Mouse (Mus musculus) megakaryocyte, adult 5-6 weeks (primary cell): ENCODE results near the gene Alyref. TPM values are rescaled to one million over a fixed set of nuclear protein-coding genes. Genes with fewer than 3 reads are reported as not detected.

Source experiments
- ATAC-seq: 2 replicates; pipeline ENCODE4 v1.8.0; 2016; ENCODE audit warnings: mild to moderate bottlenecking, inconsistent platforms; ENCODE audit not compliant: poor library complexity, severe bottlenecking
- total RNA-seq, 2 experiments: library from RNA; stranded (forward) in 1 of 2; stranded (reverse) in 1 of 2; fragments of 153-499, 151-499 nt in 1 of 2; fragments of 221-1000, 200-1000 nt in 1 of 2; gene quantifications; 2 replicates each; pipeline versions ENCODE4 v1.2.3 to v1.2.4; 2015 to 2017

Gene Alyref
- total RNA-seq (2015) (143 and 149 TPM in 2 replicates), total RNA-seq (2017) (171 and 196 TPM in 2 replicates)

- peak; percentile 95 for ATAC-seq
These were observed at the start of gene Alyref, which contains the start of gene Anapc11 for GRCm38 (mm10) chr11:120598283-120598989. Gene Alyref, minus strand, starts transcription at chr11:120598365. Gene Anapc11, plus strand, starts transcription at chr11:120598421.

GRCm38 (mm10) chr11:120647047-120647830, 49.1 kb upstream of the Alyref start:
- ATAC-seq = no peak

GRCm38 (mm10) chr11:120643601-120643987, 45.4 kb upstream of the Alyref start, which contains the start of gene Pycr1:
Gene Pycr1, minus strand, starts transcription at chr11:120643769.
- ATAC-seq = peak; percentile 96

GRCm38 (mm10) chr11:120642939-120643600, 44.9 kb upstream of the Alyref start:
- ATAC-seq = peak; percentile 30

GRCm38 (mm10) chr11:120641869-120642268, 43.7 kb upstream of the Alyref start:
- ATAC-seq = peak; percentile 36

- ATAC-seq = no peak
These were observed 43.1 kb upstream of the Alyref start for GRCm38 (mm10) chr11:120641255-120641654.

GRCm38 (mm10) chr11:120634810-120635209, 36.6 kb upstream of the Alyref start:
- ATAC-seq = no peak

- ATAC-seq = peak; percentile 29
These were observed 35.6 kb upstream of the Alyref start, which contains the start of gene Mafg for GRCm38 (mm10) chr11:120633520-120634343. Gene Mafg, minus strand, starts transcription at chr11:120633600.

GRCm38 (mm10) chr11:120632559-120633519, 34.7 kb upstream of the Alyref start:
- ATAC-seq = peak; percentile 25

- no peak for ATAC-seq
These were observed 33.7 kb upstream of the Alyref start for GRCm38 (mm10) chr11:120631726-120632448.

- ATAC-seq = no peak
These were observed 32.9 kb upstream of the Alyref start for GRCm38 (mm10) chr11:120630881-120631725.

GRCm38 (mm10) chr11:120630401-120630871, 32.3 kb upstream of the Alyref start:
- ATAC-seq = peak; percentile 53

- peak; percentile 3; the same call in 1 of the 2 replicates for ATAC-seq
These were observed 31.7 kb upstream of the Alyref start for GRCm38 (mm10) chr11:120629911-120630310.

GRCm38 (mm10) chr11:120629341-120629730, 31.2 kb upstream of the Alyref start:
- peak; percentile 29 for ATAC-seq

GRCm38 (mm10) chr11:120628601-120629340, 30.6 kb upstream of the Alyref start:
- no peak for ATAC-seq

GRCm38 (mm10) chr11:120627468-120628300, 29.5 kb upstream of the Alyref start:
- peak; percentile 41 for ATAC-seq
